In genomic region chr13:53462649-53462970, GRCm38 (mm10) we compare ENCODE assay signal across 10 mouse cellular contexts. TPM values are rescaled to one million over a fixed set of nuclear protein-coding genes. Genes with fewer than 3 reads are reported as not detected.
DNase-seq lines count a peak whose midpoint lies in the region; ATAC-seq and TF ChIP-seq lines count a peak whose summit lies in the region.
"Had no signal": no experiment of that assay in that cellular context is flagged by ENCODE, and none has a peak within 500 bp of the region (broad histone marks: within the 10 kb centered on the region; RNA-seq: fewer than 3 reads in every experiment).

No protein-coding gene starts in this region.

- peaks cover 7% of the 10 kb centered on the region for H3K4me1 ChIP-seq in kidney, embryonic 14.5 days (ENCODE audit: control insufficient read depth, insufficient read depth, low read length)
- H3K4me1 ChIP-seq in embryonic facial prominence, embryonic 13.5 days, result peaks cover 43% of the 10 kb centered on the region
- peaks cover 3% of the 10 kb centered on the region; the same call in 1 of the 2 replicates for H3K4me1 ChIP-seq in intestine, embryonic 14.5 days (replicated peaks; ENCODE audit: control insufficient read depth, insufficient read depth, low read length)
- H3K4me1 ChIP-seq in midbrain, postnatal 0 days (ENCODE audit: insufficient read depth, low read length), result no peaks in the 10 kb centered on the region

- H3K9me3 ChIP-seq in kidney, embryonic 14.5 days (ENCODE audit: control insufficient read depth, low read length), result no peaks in the 10 kb centered on the region
- no peaks in the 10 kb centered on the region for H3K9me3 ChIP-seq in embryonic facial prominence, embryonic 13.5 days
- no peaks in the 10 kb centered on the region for H3K9me3 ChIP-seq in intestine, embryonic 14.5 days (ENCODE audit: control insufficient read depth, low read length)
- no peaks in the 10 kb centered on the region for H3K9me3 ChIP-seq in midbrain, postnatal 0 days (ENCODE audit: low read length)

- ATAC-seq in kidney, embryonic 14.5 days (ENCODE audit: low FRiP score, low TSS enrichment), result no peak
- ATAC-seq in embryonic facial prominence, embryonic 13.5 days (ENCODE audit: insufficient number of reproducible peaks, insufficient read depth, low FRiP score, low TSS enrichment, low read depth), result peak; percentile 32; the same call in 1 of the 2 replicates
- 0 out of 2 replicates have a peak, but pooled peaks have one; percentile 43 for ATAC-seq in intestine, embryonic 14.5 days (replicated peaks; ENCODE audit: low FRiP score, low TSS enrichment, low read depth)
- ATAC-seq in midbrain, postnatal 0 days (ENCODE audit: low FRiP score), result no peak

- no peak for TF ChIP-seq CTCF in midbrain, postnatal 0 days (IDR thresholded peaks at IDR 0.05)

- no peak overlapping the region for H3K9ac ChIP-seq in kidney, embryonic 14.5 days (ENCODE audit: low read depth, low read length)
- H3K9ac ChIP-seq in embryonic facial prominence, embryonic 13.5 days, result peak overlapping the region; percentile 72
- H3K9ac ChIP-seq in intestine, embryonic 14.5 days (ENCODE audit: low read length), result no peak overlapping the region
- no peak overlapping the region for H3K9ac ChIP-seq in midbrain, postnatal 0 days (replicated peaks; ENCODE audit: low read length, poor library complexity, severe bottlenecking)

- H3K36me3 ChIP-seq in kidney, embryonic 14.5 days (ENCODE audit: control insufficient read depth, insufficient read depth, low read length), result no peaks in the 10 kb centered on the region
- H3K36me3 ChIP-seq in embryonic facial prominence, embryonic 13.5 days, result no peaks in the 10 kb centered on the region
- no peaks in the 10 kb centered on the region for H3K36me3 ChIP-seq in intestine, embryonic 14.5 days (ENCODE audit: control insufficient read depth, insufficient read depth, low read length)
- no peaks in the 10 kb centered on the region for H3K36me3 ChIP-seq in midbrain, postnatal 0 days (ENCODE audit: insufficient read depth, low read length)

- H3K27ac ChIP-seq in kidney, embryonic 14.5 days (ENCODE audit: low read depth, low read length), result no peak overlapping the region
- H3K27ac ChIP-seq in embryonic facial prominence, embryonic 13.5 days, result peak overlapping the region; percentile 79
- no peak overlapping the region for H3K27ac ChIP-seq in intestine, embryonic 14.5 days (ENCODE audit: low read depth)
- no peak overlapping the region for H3K27ac ChIP-seq in midbrain, postnatal 0 days (ENCODE audit: low read depth, low read length)

- peaks cover 88% of the 10 kb centered on the region for H3K27me3 ChIP-seq in kidney, embryonic 14.5 days (ENCODE audit: control insufficient read depth, insufficient read depth, low read length)
- H3K27me3 ChIP-seq in embryonic facial prominence, embryonic 13.5 days, result peaks cover 66% of the 10 kb centered on the region
- H3K27me3 ChIP-seq in intestine, embryonic 14.5 days (replicated peaks; ENCODE audit: control insufficient read depth, insufficient read depth, low read length), result peaks cover 88% of the 10 kb centered on the region
- peaks cover 65% of the 10 kb centered on the region for H3K27me3 ChIP-seq in midbrain, postnatal 0 days (ENCODE audit: insufficient read depth, low read length)

- peak overlapping the region; percentile 44 for H3K4me2 ChIP-seq in kidney, embryonic 14.5 days (replicated peaks; ENCODE audit: low read depth, low read length)
- H3K4me2 ChIP-seq in embryonic facial prominence, embryonic 13.5 days, result peak overlapping the region; percentile 85
- H3K4me2 ChIP-seq in intestine, embryonic 14.5 days (ENCODE audit: low read length), result peak overlapping the region; percentile 39
- peak overlapping the region; percentile 49 for H3K4me2 ChIP-seq in midbrain, postnatal 0 days (ENCODE audit: low read depth, low read length, poor library complexity, severe bottlenecking)

- DNase-seq in kidney, postnatal 25 days, result no peak
- no peak for DNase-seq in intestine, embryonic 14.5 days (ENCODE audit: low spot score)
- no peak for DNase-seq in midbrain, postnatal 0 days (ENCODE audit: low spot score)
- DNase-seq in gastrocnemius, postnatal 4 days (ENCODE audit: low spot score in 2 of 2), result no peak
- DNase-seq in adrenal gland, postnatal 10 days, result no peak
- DNase-seq in adrenal gland, adult 2 months, result no peak
- DNase-seq: kidney, postnatal 10 days had no signal

- 1% methylated on average over 15 of the region's 15 CpGs for WGBS in kidney, embryonic 14.5 days
- 1% methylated on average over 15 of the region's 15 CpGs for WGBS in embryonic facial prominence, embryonic 13.5 days
- under 1% methylated on average over 15 of the region's 15 CpGs for WGBS in intestine, embryonic 14.5 days
- 1% methylated on average over 15 of the region's 15 CpGs for WGBS in midbrain, postnatal 0 days

- H3K4me3 ChIP-seq in kidney, embryonic 14.5 days (ENCODE audit: low read length), result peak overlapping the region; percentile 27
- peak overlapping the region; percentile 54 for H3K4me3 ChIP-seq in embryonic facial prominence, embryonic 13.5 days
- H3K4me3 ChIP-seq in intestine, embryonic 14.5 days (ENCODE audit: low read depth, low read length), result peak overlapping the region; percentile 12
- peak overlapping the region; percentile 26 for H3K4me3 ChIP-seq in midbrain, postnatal 0 days (ENCODE audit: low read depth, low read length)

RNA-seq across cellular contexts. Expression of gene Msx2, which starts 10.3 kb away (rescaled TPM):
- polyA plus RNA-seq in kidney, embryonic 14.5 days (2014; fragmentation: Nextera tagmentation; extraction: Ambion mirVana), result 0.73 and 1.2 TPM in 2 replicates
- 31.7 and 41.1 TPM in 2 replicates for polyA plus RNA-seq in embryonic facial prominence, embryonic 13.5 days (2015; fragmentation: Nextera tagmentation; extraction: Ambion mirVana)
- 0.09 and 0.44 TPM in 2 replicates for polyA plus RNA-seq in intestine, embryonic 14.5 days (2014; fragmentation: Nextera tagmentation; extraction: Ambion mirVana)
- total RNA-seq in midbrain, postnatal 0 days (2014; rRNA removed), result 0.71 and 2.2 TPM in 2 replicates
- polyA plus RNA-seq in midbrain, postnatal 0 days (2015; fragmentation: Nextera tagmentation; extraction: Ambion mirVana), result 0.23 and 0.39 TPM in 2 replicates
- under 1 TPM; 0.31 to 0.69 TPM for total RNA-seq in gastrocnemius, postnatal 4 days (2021)
- total RNA-seq in adrenal gland, postnatal 10 days (2021), result under 1 TPM in 1 of 2 experiments, not detected in 1; 0.15 TPM
- total RNA-seq in adrenal gland, adult 2 months (2021), result under 1 TPM; 0.14 to 0.69 TPM
- polyA plus RNA-seq in adrenal gland, adult 2 months (2012; rRNA removed), result 0.75 and 1.1 TPM in 2 replicates
- total RNA-seq: CH12.LX had no signal

Comparison
In these comparisons a context has a peak if more than half of its experiments do, and no peak if none do; other contexts are left out.
1. ATAC-seq: peak in embryonic facial prominence, embryonic 13.5 days (single experiment) and intestine, embryonic 14.5 days (single experiment); none in kidney, embryonic 14.5 days (single experiment) and midbrain, postnatal 0 days (single experiment).
2. RNA of gene Msx2, which starts 10.3 kb away (polyA plus RNA-seq): 31.7 to 41.1 TPM in embryonic facial prominence, embryonic 13.5 days; 0.73 to 1.2 TPM in kidney, embryonic 14.5 days, 0.75 to 1.1 TPM in adrenal gland, adult 2 months, 0.23 to 0.39 TPM in midbrain, postnatal 0 days and 0.09 to 0.44 TPM in intestine, embryonic 14.5 days; every median in the first group is over 10 times any median in the second.
3. Peak in every context shown above with its lines, with median percentiles within 50 percentile points of each other: H3K4me2 ChIP-seq and H3K4me3 ChIP-seq.